In the genomic region with DNA sequence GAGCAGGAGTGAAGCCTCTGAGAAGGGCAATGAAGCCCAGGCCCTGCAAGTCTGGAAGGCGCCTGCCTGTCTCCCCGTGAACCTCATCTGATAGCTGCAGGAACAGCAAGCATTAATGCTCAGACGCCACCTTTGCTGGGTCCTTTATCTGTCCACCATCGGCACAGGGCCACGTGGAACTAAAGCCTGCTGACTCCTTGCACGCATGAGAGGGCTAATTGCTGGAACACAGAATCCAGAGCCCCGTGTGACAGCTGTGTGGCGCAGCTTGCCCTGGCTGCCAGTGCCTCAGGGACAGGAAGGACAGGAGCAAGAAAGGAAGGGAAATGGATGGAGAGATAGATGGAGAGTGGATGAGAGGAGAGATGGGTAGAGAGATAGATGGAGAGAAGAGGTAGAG, we compare ENCODE assay signal across 11 mouse cellular contexts. TPM values are rescaled to one million over a fixed set of nuclear protein-coding genes. Genes with fewer than 3 reads are reported as not detected.
DNase-seq lines count a peak whose midpoint lies in the region; ATAC-seq and TF ChIP-seq lines count a peak whose summit lies in the region.
"Had no signal": no experiment of that assay in that cellular context is flagged by ENCODE, and none has a peak within 500 bp of the region (broad histone marks: within the 10 kb centered on the region; RNA-seq: fewer than 3 reads in every experiment).

No protein-coding gene starts in this region.

- intact Hi-C loops in gastrocnemius, adult 2 months (cut with DNase I) = no loop called here
- intact Hi-C loops in gastrocnemius, postnatal 14 days (cut with DNase I; ENCODE audit: low total_unique reads) = no loop called here

- H3K9ac ChIP-seq in forebrain, embryonic 16.5 days (replicated peaks; ENCODE audit: low read depth, low read length) = no peak overlapping the region
- H3K9ac ChIP-seq in limb, embryonic 11.5 days (ENCODE audit: low read length) = peak overlapping the region; percentile 17; the same call in 1 of the 2 replicates
- H3K9ac ChIP-seq: embryonic facial prominence, embryonic 12.5 days; neural tube, embryonic 12.5 days had no signal

- H3K4me1 ChIP-seq in cerebellum, adult 2 months (ENCODE audit: control insufficient read depth, insufficient read depth, low read length) = peaks cover 6% of the 10 kb centered on the region
- H3K4me1 ChIP-seq in forebrain, embryonic 16.5 days (replicated peaks; ENCODE audit: control insufficient read depth, insufficient read depth, low read length) = no peaks in the 10 kb centered on the region
- H3K4me1 ChIP-seq in limb, embryonic 11.5 days (ENCODE audit: control insufficient read depth, insufficient read depth, low read length) = no peaks in the 10 kb centered on the region
- no peaks in the 10 kb centered on the region for H3K4me1 ChIP-seq in thymus, adult 2 months (replicated peaks; ENCODE audit: control insufficient read depth, insufficient read depth, low read length)
- H3K4me1 ChIP-seq: neural tube, embryonic 12.5 days had no signal

- H3K9me3 ChIP-seq in forebrain, embryonic 16.5 days (ENCODE audit: control insufficient read depth, low read length) = no peaks in the 10 kb centered on the region
- no peaks in the 10 kb centered on the region for H3K9me3 ChIP-seq in limb, embryonic 11.5 days (ENCODE audit: control insufficient read depth, low read length)
- H3K9me3 ChIP-seq: embryonic facial prominence, embryonic 12.5 days; neural tube, embryonic 12.5 days had no signal

- no peak overlapping the region for H3K27ac ChIP-seq in gastrocnemius, adult 2 months
- H3K27ac ChIP-seq in cerebellum, adult 2 months (ENCODE audit: insufficient read depth, low read length) = no peak overlapping the region
- no peak overlapping the region for H3K27ac ChIP-seq in forebrain, embryonic 16.5 days (ENCODE audit: low read length)
- no peak overlapping the region for H3K27ac ChIP-seq in limb, embryonic 11.5 days (replicated peaks; ENCODE audit: low read depth, low read length)
- H3K27ac ChIP-seq in thymus, adult 2 months (ENCODE audit: control insufficient read depth, insufficient read depth, low read length) = no peak overlapping the region
- H3K27ac ChIP-seq: embryonic facial prominence, embryonic 12.5 days; neural tube, embryonic 12.5 days had no signal

- peak; percentile 36; the same call in 1 of the 2 replicates for ATAC-seq in forebrain, embryonic 16.5 days
- no peak for ATAC-seq in limb, embryonic 11.5 days (ENCODE audit: insufficient number of reproducible peaks, low FRiP score, low TSS enrichment, low read depth)
- ATAC-seq: intestine, postnatal 0 days had no signal

- no peaks in the 10 kb centered on the region for H3K27me3 ChIP-seq in cerebellum, adult 2 months (ENCODE audit: control insufficient read depth, insufficient read depth, low read length)
- no peaks in the 10 kb centered on the region for H3K27me3 ChIP-seq in forebrain, embryonic 16.5 days (replicated peaks; ENCODE audit: control insufficient read depth, insufficient read depth, low read length)
- H3K27me3 ChIP-seq in limb, embryonic 11.5 days (ENCODE audit: control insufficient read depth, insufficient read depth, low read length) = no peaks in the 10 kb centered on the region
- H3K27me3 ChIP-seq in thymus, adult 2 months (ENCODE audit: control insufficient read depth, insufficient read depth, low read length) = no peaks in the 10 kb centered on the region
- H3K27me3 ChIP-seq: neural tube, embryonic 12.5 days had no signal

- H3K4me3 ChIP-seq in gastrocnemius, adult 2 months = no peak overlapping the region
- no peak overlapping the region for H3K4me3 ChIP-seq in cerebellum, adult 2 months (replicated peaks; ENCODE audit: insufficient read depth, low read depth, low read length)
- no peak overlapping the region for H3K4me3 ChIP-seq in forebrain, embryonic 16.5 days (replicated peaks; ENCODE audit: low read length)
- H3K4me3 ChIP-seq in limb, embryonic 11.5 days (ENCODE audit: low read depth, low read length) = no peak overlapping the region
- H3K4me3 ChIP-seq in thymus, adult 2 months (ENCODE audit: control insufficient read depth, insufficient read depth, low read length) = no peak overlapping the region
- H3K4me3 ChIP-seq: embryonic facial prominence, embryonic 12.5 days; neural tube, embryonic 12.5 days had no signal

- DNase-seq in gastrocnemius, adult 2 months = peak; percentile 8
- DNase-seq in gastrocnemius, postnatal 14 days = no peak
- DNase-seq in cerebellum, adult 2 months = peak; percentile 43 to 56
- no peak for DNase-seq in limb, embryonic 11.5 days (ENCODE audit: low spot score)
- no peak for DNase-seq in right cerebral cortex, adult 18-20 months
- no peak for DNase-seq in thymus, postnatal 14 days
- DNase-seq in thymus, adult 2 months = no peak

- no peak overlapping the region for H3K4me2 ChIP-seq in forebrain, embryonic 16.5 days (ENCODE audit: low read length)
- no peak overlapping the region for H3K4me2 ChIP-seq in limb, embryonic 11.5 days (ENCODE audit: low read depth, severe bottlenecking)
- H3K4me2 ChIP-seq: embryonic facial prominence, embryonic 12.5 days; neural tube, embryonic 12.5 days had no signal

- TF ChIP-seq CTCF in gastrocnemius, adult 2 months (IDR thresholded peaks at IDR 0.05) = no peak
- TF ChIP-seq CTCF in cerebellum, adult 2 months (IDR thresholded peaks at IDR 0.05; ENCODE audit: borderline replicate concordance, insufficient read depth, low read depth, low read length) = no peak
- TF ChIP-seq CTCF in thymus, adult 2 months (IDR thresholded peaks at IDR 0.05; ENCODE audit: borderline replicate concordance, control insufficient read depth, extremely low read depth, insufficient read depth, low read length, poor library complexity) = no peak

- H3K36me3 ChIP-seq in forebrain, embryonic 16.5 days (ENCODE audit: control insufficient read depth, insufficient read depth) = no peaks in the 10 kb centered on the region
- no peaks in the 10 kb centered on the region for H3K36me3 ChIP-seq in limb, embryonic 11.5 days (ENCODE audit: control insufficient read depth, insufficient read depth, low read length)
- H3K36me3 ChIP-seq in thymus, adult 2 months (ENCODE audit: control insufficient read depth, insufficient read depth, low read length) = no peaks in the 10 kb centered on the region
- H3K36me3 ChIP-seq: embryonic facial prominence, embryonic 12.5 days; neural tube, embryonic 12.5 days had no signal

- TF ChIP-seq POLR2A in cerebellum, adult 2 months (IDR thresholded peaks at IDR 0.05; ENCODE audit: borderline replicate concordance, insufficient read depth, low read length) = no peak
- no peak for TF ChIP-seq POLR2A in thymus, adult 2 months (IDR thresholded peaks at IDR 0.05; ENCODE audit: control insufficient read depth, extremely low read depth, insufficient read depth, low read length, poor library complexity)

- WGBS in cerebellum, adult 2 months = 18% methylated on average over 8 of the region's 8 CpGs
- 28% methylated on average over 8 of the region's 8 CpGs for WGBS in forebrain, embryonic 16.5 days
- WGBS in limb, embryonic 11.5 days = 60% methylated on average over 8 of the region's 8 CpGs
- 77% methylated on average over 8 of the region's 8 CpGs for WGBS in thymus, adult 2 months

RNA-seq across cellular contexts. Expression of gene Th, which starts 14.8 kb away (rescaled TPM):
- under 1 TPM in 1 of 2 experiments, not detected in 1; 0.33 TPM for total RNA-seq in gastrocnemius, adult 2 months (2021)
- total RNA-seq in gastrocnemius, postnatal 14 days (2021) = under 1 TPM; 0.24 to 0.49 TPM
- 11.0 and 13.6 TPM in 2 replicates for polyA plus RNA-seq in cerebellum, adult 2 months (2012; rRNA removed)
- polyA plus RNA-seq in forebrain, embryonic 16.5 days (2015; fragmentation: Nextera tagmentation; extraction: Ambion mirVana) = 6.4 TPM in 2 replicates
- polyA plus RNA-seq in limb, embryonic 11.5 days (2014; fragmentation: Nextera tagmentation; extraction: Ambion mirVana) = 0.44 TPM in 2 replicates
- 0.55 and 0.59 TPM in 2 replicates for polyA plus RNA-seq in thymus, adult 2 months (2012; rRNA removed)

RNA-seq across cellular contexts. Expression of gene Ascl2, which starts 52.9 kb away (rescaled TPM):
- not detected for total RNA-seq in gastrocnemius, adult 2 months (2021)
- total RNA-seq in gastrocnemius, postnatal 14 days (2021) = not detected
- 0.74 and 0.89 TPM in 2 replicates for polyA plus RNA-seq in cerebellum, adult 2 months (2012; rRNA removed)
- 0.40 and 0.98 TPM in 2 replicates for polyA plus RNA-seq in forebrain, embryonic 16.5 days (2015; fragmentation: Nextera tagmentation; extraction: Ambion mirVana)
- polyA plus RNA-seq in limb, embryonic 11.5 days (2014; fragmentation: Nextera tagmentation; extraction: Ambion mirVana) = 0.39 and 0.70 TPM in 2 replicates
- 1.1 and 1.5 TPM in 2 replicates for polyA plus RNA-seq in thymus, adult 2 months (2012; rRNA removed)

Comparison
In these comparisons a context has a peak if more than half of its experiments do, and no peak if none do; other contexts are left out.
1. DNase-seq: peak in gastrocnemius, adult 2 months (single experiment) and cerebellum, adult 2 months (2 of 2); none in gastrocnemius, postnatal 14 days (single experiment), limb, embryonic 11.5 days (single experiment), right cerebral cortex, adult 18-20 months (single experiment), thymus, postnatal 14 days (single experiment) and thymus, adult 2 months (single experiment).